ENCODE assay signal across 1 mouse cellular context in the genomic region with DNA sequence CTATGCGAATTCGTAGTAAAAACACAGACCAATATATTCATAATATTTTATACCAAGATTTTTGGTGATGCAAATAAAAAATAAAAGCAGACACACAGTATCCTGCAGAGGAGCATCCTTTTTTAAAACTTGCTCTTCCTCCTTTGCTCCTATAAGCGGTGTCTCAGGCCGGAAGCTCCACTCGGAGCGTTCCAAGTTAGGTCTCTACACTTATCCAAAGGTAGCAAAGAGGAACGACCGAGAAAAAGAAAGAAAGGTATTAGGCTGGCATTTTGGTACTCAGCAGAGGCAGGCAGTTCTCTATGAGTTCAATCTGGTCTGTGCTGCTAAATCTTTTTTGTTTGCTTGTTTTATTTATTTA.
TF ChIP-seq lines count a peak whose summit lies in the region.

No protein-coding gene starts in this region.

TF ChIP-seq in CH12.LX, 34 proteins besides CTCF, POLR2A, EP300 and RAD21:
- TF ChIP-seq IRF4 (IDR thresholded peaks at IDR 0.05; ENCODE audit: low read depth, low read length) (no peak), GABPA (IDR thresholded peaks at IDR 0.05; ENCODE audit: insufficient replicate concordance, low read depth, low read length) (no peak)
